Mouse (Mus musculus) hindbrain, embryonic 13.5 days (tissue): ENCODE data around the gene Epha1. TPM values are rescaled to one million over a fixed set of nuclear protein-coding genes. Genes with fewer than 3 reads are reported as not detected.

Source experiments
- ATAC-seq: fragments of 200-750 bp; cut with Nextera tagmentation; 2 replicates; pipeline ENCODE4 v1.8.0; 2017; ENCODE audit warnings: moderate TSS enrichment; ENCODE audit not compliant: low FRiP score
- H3K27ac ChIP-seq: fragments of 300-500 bp; sonication (generic); 2 replicates; pipeline ENCODE4 v1.5.1; 2015; ENCODE audit warnings: inconsistent platforms, mild to moderate bottlenecking, moderate library complexity
- H3K27me3 ChIP-seq: fragments of 300-500 bp; sonication (generic); 2 replicates; pipeline ENCODE4 v1.6.1; 2015; ENCODE audit warnings: mild to moderate bottlenecking, inconsistent platforms
- H3K36me3 ChIP-seq: fragments of 300-500 bp; sonication (generic); 2 replicates; pipeline ENCODE4 v1.6.1; 2015; ENCODE audit warnings: mild to moderate bottlenecking, inconsistent platforms
- H3K4me1 ChIP-seq: fragments of 300-500 bp; sonication (generic); replicated peaks from 2 replicates; pipeline ENCODE4 v1.6.1; 2015; ENCODE audit warnings: inconsistent platforms
- H3K4me2 ChIP-seq: fragments of 300-500 bp; sonication (generic); 2 replicates; pipeline ENCODE4 v1.6.1; 2015; ENCODE audit warnings: inconsistent platforms, mild to moderate bottlenecking, moderate library complexity
- H3K4me3 ChIP-seq: fragments of 300-500 bp; sonication (generic); 2 replicates; pipeline ENCODE4 v1.5.1; 2015; ENCODE audit warnings: mild to moderate bottlenecking, inconsistent platforms
- H3K9ac ChIP-seq: fragments of 300-500 bp; sonication (generic); 2 replicates; pipeline ENCODE4 v1.6.1; 2015; ENCODE audit warnings: mild to moderate bottlenecking, inconsistent platforms
- H3K9me3 ChIP-seq: fragments of 300-500 bp; sonication (generic); 2 replicates; pipeline ENCODE4 v1.6.1; 2016; ENCODE audit warnings: inconsistent platforms
- WGBS: fragments of 180-500 bp; shearing (Covaris S2); methylation state at CpG from one replicate; pipeline ENCODE4 v1.1.7; 2015; 5-methylcytosine and 5-hydroxymethylcytosine counted together
- polyA plus RNA-seq: library from polyadenylated mRNA; unstranded; fragments of >200 nt; fragmentation: Nextera tagmentation; extraction: Ambion mirVana; gene quantifications from 2 replicates; pipeline ENCODE4 v1.2.1, GENCODE M21; 2015

Epha1 gene
- 0.31 and 0.68 TPM in 2 replicates for polyA plus RNA-seq

DNA sequence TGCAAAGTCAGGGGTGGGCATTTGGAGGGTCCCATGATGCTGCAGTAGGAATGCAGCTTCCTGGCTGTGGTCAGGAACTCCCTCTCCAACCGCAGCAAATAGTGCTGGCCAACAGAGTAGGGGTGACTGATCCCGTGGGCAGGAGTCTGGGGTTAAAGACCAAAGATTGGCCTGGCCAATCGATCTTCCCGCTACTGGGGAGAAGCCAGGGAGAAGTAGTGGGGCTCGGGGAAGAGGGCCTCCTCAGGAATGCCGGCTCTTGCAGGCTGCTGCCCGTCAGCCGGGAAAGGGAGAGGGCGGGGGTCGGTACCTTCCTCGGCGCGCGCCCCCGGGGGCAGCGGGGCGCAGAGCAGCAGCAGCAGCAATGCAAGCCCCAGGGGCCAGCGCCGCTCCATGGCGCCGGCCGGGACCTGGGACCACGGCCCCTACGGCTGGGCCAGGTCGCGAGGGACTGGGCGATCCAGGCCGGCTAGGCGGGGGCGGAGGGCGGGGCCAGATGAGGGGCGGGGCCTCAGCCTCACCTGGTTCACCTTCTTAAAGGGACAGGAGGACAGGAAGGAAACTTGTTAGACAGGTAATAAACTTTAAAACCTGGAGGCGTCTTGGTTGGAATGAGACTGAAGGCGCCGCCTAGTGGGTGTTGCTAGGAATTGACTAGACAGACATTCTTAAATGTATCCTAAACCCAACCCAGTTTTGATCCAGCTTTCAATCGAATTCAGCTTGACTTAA lies at the start of gene Epha1:
Gene Epha1 (minus strand): TSS at position 453 of the 732 bp plus-strand sequence.
- ATAC-seq: peak; percentile 60

DNA sequence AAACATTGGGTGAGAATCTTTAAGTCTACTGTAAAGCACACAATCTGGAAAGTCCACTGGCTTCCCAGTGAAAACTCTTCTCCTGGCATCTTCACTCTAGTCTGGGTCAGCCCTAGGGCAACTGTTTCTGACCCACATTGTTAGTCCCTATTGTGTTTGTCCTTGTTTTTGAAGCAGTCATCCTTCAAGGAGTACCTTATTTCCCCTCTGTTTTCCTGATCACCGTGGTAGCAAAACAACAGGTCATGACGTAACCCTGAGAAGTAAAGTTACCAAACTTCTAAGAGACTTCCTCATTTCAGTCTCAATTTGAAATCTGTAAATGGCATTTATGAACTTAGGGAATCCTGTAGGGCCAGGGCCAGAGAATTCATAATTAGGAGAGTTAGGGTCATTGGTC lies 48.4 kb upstream of the Epha1 start:
- 77% methylated on average over 2 of the region's 2 CpGs for WGBS
- H3K4me2 ChIP-seq: no peak overlapping the region
- ATAC-seq: no peak
- H3K9ac ChIP-seq: no peak overlapping the region
- H3K4me1 ChIP-seq: no peaks in the 10 kb centered on the region
- no peak overlapping the region for H3K27ac ChIP-seq
- H3K9me3 ChIP-seq: no peaks in the 10 kb centered on the region
- no peaks in the 10 kb centered on the region for H3K27me3 ChIP-seq
- no peaks in the 10 kb centered on the region for H3K36me3 ChIP-seq
- no peak overlapping the region for H3K4me3 ChIP-seq

More for the DNA sequence above, at the start of gene Epha1:
- Histone ChIP-seq H3K4me3 (peak within 1 kb of the TSS; percentile 53), H3K9ac (peak within 1 kb of the TSS; percentile 65), H3K27me3 (peaks cover 16% of the 10 kb centered on the region), H3K27ac (no peak within 1 kb of the TSS), H3K9me3 (no peaks in the 10 kb centered on the region), H3K4me2 (peak within 1 kb of the TSS; percentile 91), H3K36me3 (no peaks in the 10 kb centered on the region), H3K4me1 (peaks cover 15% of the 10 kb centered on the region)
- WGBS: under 1% methylated on average over 33 of the region's 36 CpGs

DNA sequence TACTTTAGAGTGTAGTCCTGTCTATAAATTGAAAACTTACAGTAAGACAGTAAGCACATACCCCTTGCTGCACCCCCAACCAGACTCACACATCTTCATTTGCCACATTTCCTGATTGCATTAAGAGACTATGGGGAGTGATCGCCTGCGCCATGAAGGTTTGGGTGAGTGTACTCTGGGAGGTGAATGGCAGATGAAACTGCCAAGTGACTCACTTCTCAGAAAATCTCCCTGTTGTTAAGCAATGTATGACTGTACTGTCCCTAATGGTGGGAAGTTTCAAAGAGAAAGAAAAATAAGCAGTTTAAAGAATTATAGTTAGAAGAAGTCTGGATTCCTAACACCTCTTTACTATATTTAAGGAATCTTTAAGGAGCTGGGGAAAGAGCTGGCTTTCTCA lies 46.4 kb upstream of the Epha1 start:
- H3K27me3 ChIP-seq: no peaks in the 10 kb centered on the region
- no peaks in the 10 kb centered on the region for H3K4me1 ChIP-seq
- H3K4me3 ChIP-seq: no peak overlapping the region
- 92% methylated on average over 2 of the region's 2 CpGs for WGBS
- H3K27ac ChIP-seq: no peak overlapping the region
- H3K9ac ChIP-seq: no peak overlapping the region
- H3K4me2 ChIP-seq: no peak overlapping the region
- no peaks in the 10 kb centered on the region for H3K36me3 ChIP-seq
- ATAC-seq: no peak
- no peaks in the 10 kb centered on the region for H3K9me3 ChIP-seq

- Histone ChIP-seq H3K4me1 (no peaks in the 10 kb centered on the region), H3K4me3 (no peak within 1 kb of the TSS), H3K9ac (no peak within 1 kb of the TSS), H3K36me3 (no peaks in the 10 kb centered on the region), H3K27me3 (no peaks in the 10 kb centered on the region), H3K27ac (no peak within 1 kb of the TSS), H3K9me3 (no peaks in the 10 kb centered on the region), H3K4me2 (no peak within 1 kb of the TSS)
- ATAC-seq: no peak
- WGBS: 89% methylated on average over 2 of the region's 2 CpGs
These were observed 32.1 kb upstream of the Epha1 start, which contains the start of gene Tas2r135 for GRCm38 (mm10) chr6:42405134-42405533. Gene Tas2r135 (plus strand): TSS chr6:42405434.

DNA sequence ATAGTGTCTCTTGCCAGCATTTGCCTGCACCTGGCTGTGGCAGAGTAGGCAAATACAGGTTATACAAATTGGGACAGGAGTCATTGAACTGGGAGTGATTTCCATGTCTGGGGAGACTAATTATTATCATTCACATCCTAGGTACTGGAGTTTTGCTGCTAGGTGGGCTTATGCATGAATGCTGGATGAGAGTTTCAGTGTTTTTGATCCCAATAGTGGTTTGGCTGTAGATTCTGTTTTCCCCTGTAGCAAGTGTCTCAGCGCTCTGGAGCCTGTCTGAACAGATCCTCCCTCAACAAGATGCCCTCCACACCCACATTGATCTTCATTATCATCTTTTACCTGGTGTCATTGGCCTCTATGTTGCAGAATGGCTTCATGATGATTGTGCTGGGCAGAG lies 26.9 kb upstream of the Epha1 start, which contains the start of gene Tas2r143:
Gene Tas2r143 (plus strand): TSS at position 301 of the 400 bp plus-strand sequence.
- Histone ChIP-seq H3K9ac (no peak within 1 kb of the TSS), H3K4me1 (no peaks in the 10 kb centered on the region), H3K27me3 (no peaks in the 10 kb centered on the region), H3K9me3 (no peaks in the 10 kb centered on the region), H3K4me2 (no peak within 1 kb of the TSS), H3K27ac (no peak within 1 kb of the TSS), H3K4me3 (no peak within 1 kb of the TSS), H3K36me3 (no peaks in the 10 kb centered on the region)
- 93% methylated on average over 1 of the region's 1 CpGs for WGBS
- ATAC-seq: no peak

GRCm38 (mm10) chr6:42398998-42399397 lies 25.9 kb upstream of the Epha1 start:
- no peaks in the 10 kb centered on the region for H3K4me1 ChIP-seq
- no peaks in the 10 kb centered on the region for H3K9me3 ChIP-seq
- ATAC-seq: no peak
- WGBS: 86% methylated on average over 1 of the region's 1 CpGs
- H3K4me2 ChIP-seq: no peak overlapping the region
- no peak overlapping the region for H3K9ac ChIP-seq
- H3K27ac ChIP-seq: no peak overlapping the region
- H3K4me3 ChIP-seq: no peak overlapping the region
- H3K27me3 ChIP-seq: no peaks in the 10 kb centered on the region
- no peaks in the 10 kb centered on the region for H3K36me3 ChIP-seq

DNA sequence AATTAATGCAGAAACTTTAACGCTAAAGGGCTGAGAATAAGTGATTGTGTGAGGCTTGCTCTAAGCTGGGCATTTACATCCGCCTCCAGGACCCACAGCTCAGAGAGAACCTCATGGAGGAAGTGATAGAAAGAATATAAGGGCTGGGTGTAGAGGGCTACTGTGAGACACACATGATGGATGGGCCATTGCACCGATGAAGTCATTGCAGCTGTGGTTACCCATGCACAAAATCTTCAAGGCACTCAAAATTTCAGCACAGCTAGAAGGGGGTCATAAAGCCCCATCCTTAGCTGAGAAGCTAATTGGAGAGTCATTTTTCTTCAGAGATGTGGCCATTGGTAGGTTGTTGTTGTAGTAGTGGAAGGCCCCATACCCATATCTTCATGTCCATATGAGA lies 25.2 kb upstream of the Epha1 start:
- Histone ChIP-seq H3K4me2 (no peak overlapping the region), H3K27me3 (no peaks in the 10 kb centered on the region), H3K4me1 (no peaks in the 10 kb centered on the region), H3K36me3 (no peaks in the 10 kb centered on the region), H3K9ac (no peak overlapping the region), H3K9me3 (no peaks in the 10 kb centered on the region), H3K27ac (no peak overlapping the region), H3K4me3 (no peak overlapping the region)
- 77% methylated on average over 3 of the region's 3 CpGs for WGBS
- ATAC-seq: no peak

DNA sequence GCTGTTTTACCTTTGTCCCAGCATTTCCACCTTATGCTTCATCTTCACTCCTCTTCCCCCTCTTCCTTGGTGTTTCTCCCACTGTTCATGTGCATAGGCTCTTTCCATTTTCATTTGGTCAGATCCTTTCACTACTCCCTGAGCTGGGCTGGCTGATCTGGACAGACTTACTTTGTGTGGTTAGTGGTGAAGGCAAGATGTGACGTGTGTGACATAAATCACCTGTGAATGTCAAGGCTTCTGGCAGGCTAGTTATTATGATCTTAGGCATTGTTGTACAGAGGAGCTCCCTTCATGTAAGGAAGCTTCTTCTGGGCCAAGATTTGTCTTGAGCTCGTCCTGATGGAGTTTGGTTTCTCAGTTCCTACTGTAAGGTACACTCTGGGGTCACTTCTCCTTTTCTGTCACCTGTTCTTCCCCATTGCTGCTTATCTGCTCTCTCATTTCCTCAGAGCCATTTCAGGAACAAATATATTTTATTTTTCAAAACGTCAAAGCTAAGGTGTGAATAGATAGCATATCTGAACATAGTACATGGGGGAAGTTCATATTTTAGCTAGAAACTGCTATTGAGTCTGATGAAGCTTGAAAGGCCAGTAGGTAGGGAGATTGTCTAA lies 24.1 kb upstream of the Epha1 start:
- H3K4me2 ChIP-seq: no peak overlapping the region
- no peaks in the 10 kb centered on the region for H3K9me3 ChIP-seq
- H3K4me3 ChIP-seq: no peak overlapping the region
- no peaks in the 10 kb centered on the region for H3K4me1 ChIP-seq
- no peaks in the 10 kb centered on the region for H3K36me3 ChIP-seq
- no peak for ATAC-seq
- H3K27ac ChIP-seq: no peak overlapping the region
- 78% methylated on average over 3 of the region's 3 CpGs for WGBS
- no peak overlapping the region for H3K9ac ChIP-seq
- H3K27me3 ChIP-seq: no peaks in the 10 kb centered on the region

- ATAC-seq: no peak
- WGBS: 72% methylated on average over 9 of the region's 9 CpGs
- H3K9me3 ChIP-seq: no peaks in the 10 kb centered on the region
- no peak overlapping the region for H3K27ac ChIP-seq
- no peak overlapping the region for H3K4me3 ChIP-seq
- H3K9ac ChIP-seq: no peak overlapping the region
- no peaks in the 10 kb centered on the region for H3K36me3 ChIP-seq
- no peaks in the 10 kb centered on the region for H3K27me3 ChIP-seq
- no peak overlapping the region for H3K4me2 ChIP-seq
- no peaks in the 10 kb centered on the region for H3K4me1 ChIP-seq
These were observed 23.1 kb upstream of the Epha1 start for GRCm38 (mm10) chr6:42395960-42396809.

- no peak for ATAC-seq
- H3K27ac ChIP-seq: no peak overlapping the region
- H3K27me3 ChIP-seq: no peaks in the 10 kb centered on the region
- 67% methylated on average over 2 of the region's 2 CpGs for WGBS
- no peak overlapping the region for H3K9ac ChIP-seq
- no peaks in the 10 kb centered on the region for H3K9me3 ChIP-seq
- H3K4me3 ChIP-seq: no peak overlapping the region
- no peaks in the 10 kb centered on the region for H3K36me3 ChIP-seq
- H3K4me2 ChIP-seq: no peak overlapping the region
- no peaks in the 10 kb centered on the region for H3K4me1 ChIP-seq
These were observed 18.8 kb upstream of the Epha1 start for GRCm38 (mm10) chr6:42391796-42392330.

DNA sequence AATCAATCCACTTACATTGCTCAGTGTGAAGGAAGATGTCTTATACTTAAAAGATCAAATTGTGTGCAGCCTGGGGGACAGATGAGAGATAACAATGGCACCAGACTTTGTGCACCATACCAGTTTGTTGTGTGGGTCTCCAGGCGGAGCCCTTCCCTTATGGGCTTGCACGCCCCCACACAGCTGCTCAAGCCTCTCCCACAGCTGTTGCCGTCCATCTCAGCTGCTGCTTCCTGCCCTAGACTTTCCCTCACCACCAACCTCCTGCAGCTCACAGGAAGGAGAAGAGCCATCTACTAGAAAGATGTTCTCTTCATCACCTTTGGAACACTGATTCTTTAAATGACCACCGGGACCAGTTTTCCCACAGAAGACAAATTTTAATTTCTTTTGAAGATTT lies 12.6 kb upstream of the Epha1 start:
- H3K9ac ChIP-seq: no peak overlapping the region
- H3K4me1 ChIP-seq: no peaks in the 10 kb centered on the region
- H3K4me3 ChIP-seq: no peak overlapping the region
- no peak for ATAC-seq
- no peaks in the 10 kb centered on the region for H3K36me3 ChIP-seq
- WGBS: 74% methylated on average over 4 of the region's 4 CpGs
- no peaks in the 10 kb centered on the region for H3K27me3 ChIP-seq
- H3K9me3 ChIP-seq: no peaks in the 10 kb centered on the region
- no peak overlapping the region for H3K4me2 ChIP-seq
- no peak overlapping the region for H3K27ac ChIP-seq

DNA sequence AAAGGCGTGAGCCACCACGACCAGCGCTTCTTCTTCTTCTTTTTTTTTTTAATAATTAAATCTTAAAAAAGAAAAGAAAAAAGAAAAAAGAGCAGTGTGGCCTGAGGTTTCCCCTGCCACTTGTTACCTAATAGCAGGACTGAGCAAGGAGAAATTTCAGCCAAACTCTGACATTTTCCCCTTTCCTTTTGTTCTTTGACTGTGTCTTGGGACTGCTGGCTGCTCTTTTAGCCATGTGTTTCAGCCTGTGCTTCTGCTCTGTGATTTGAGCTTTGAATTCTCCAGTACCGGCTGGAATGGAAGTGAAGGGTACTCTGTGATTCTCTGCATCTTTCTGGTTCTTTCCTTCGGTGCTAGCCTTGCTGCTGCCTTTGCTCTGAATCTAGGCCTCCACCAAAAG lies 10.3 kb upstream of the Epha1 start:
- H3K27me3 ChIP-seq: no peaks in the 10 kb centered on the region
- 91% methylated on average over 5 of the region's 5 CpGs for WGBS
- H3K9ac ChIP-seq: no peak overlapping the region
- H3K36me3 ChIP-seq: no peaks in the 10 kb centered on the region
- no peak overlapping the region for H3K27ac ChIP-seq
- no peak overlapping the region for H3K4me3 ChIP-seq
- no peak for ATAC-seq
- no peaks in the 10 kb centered on the region for H3K9me3 ChIP-seq
- no peaks in the 10 kb centered on the region for H3K4me1 ChIP-seq
- no peak overlapping the region for H3K4me2 ChIP-seq
